Mouse (Mus musculus) G1E (cell line): ENCODE results near the gene Tmem40. TPM values are rescaled to one million over a fixed set of nuclear protein-coding genes. Genes with fewer than 3 reads are reported as not detected.

ENCODE experiments used
- ATAC-seq: 2 replicates; pipeline ENCODE4 v1.8.0; 2016; ENCODE audit warnings: mild to moderate bottlenecking; ENCODE audit not compliant: insufficient number of reproducible peaks, poor library complexity, low FRiP score, severe bottlenecking; ENCODE audit errors: extremely low read depth
- DNase-seq: peaks from one replicate; pipeline ENCODE4 v3.0.0; 2012; ENCODE audit warnings: low spot score
- H3K27me3 ChIP-seq: 2 replicates; pipeline ENCODE4 v1.6.1; 2012; ENCODE audit warnings: mild to moderate bottlenecking, low read length, inconsistent platforms; ENCODE audit not compliant: insufficient read depth
- H3K36me3 ChIP-seq: replicated peaks from 2 replicates; pipeline ENCODE3; 2012; ENCODE audit warnings: mild to moderate bottlenecking, inconsistent platforms
- H3K4me1 ChIP-seq: 2 replicates; pipeline ENCODE4 v1.6.1; 2012; ENCODE audit warnings: low read depth, low read length, inconsistent platforms, mixed read lengths; ENCODE audit not compliant: insufficient read depth
- H3K4me3 ChIP-seq: 2 replicates; pipeline ENCODE4 v1.5.1; 2012; ENCODE audit warnings: low read depth, mild to moderate bottlenecking, inconsistent platforms, low read length, moderate library complexity, mixed read lengths
- H3K9me3 ChIP-seq: replicated peaks from 2 replicates; pipeline ENCODE4 v1.6.1; 2012; ENCODE audit warnings: inconsistent platforms
- CTCF ChIP-seq: IDR thresholded peaks from 2 replicates; pipeline ENCODE4 v1.5.1; 2012; ENCODE audit warnings: low read depth, low read length, inconsistent platforms, mixed read lengths
- GATA1 ChIP-seq: IDR thresholded peaks from 2 replicates; pipeline ENCODE4 v1.6.1; 2012; ENCODE audit warnings: borderline replicate concordance, low read length, inconsistent platforms, mixed read lengths
- GATA2 ChIP-seq: IDR thresholded peaks from 2 replicates; pipeline ENCODE4 v1.6.1; 2012; ENCODE audit warnings: low read depth, low read length, inconsistent platforms, borderline replicate concordance
- POLR2AphosphoS5 ChIP-seq: IDR thresholded peaks from 2 replicates; pipeline ENCODE4 v1.6.1; 2012; ENCODE audit warnings: low read depth, low read length, inconsistent platforms; ENCODE audit not compliant: insufficient replicate concordance
- TAL1 ChIP-seq: conservative IDR thresholded peaks from 2 replicates; pipeline ENCODE4 v1.6.1; 2012; ENCODE audit warnings: low read depth, low read length, inconsistent platforms, mixed read lengths
- polyA plus RNA-seq: library from polyadenylated mRNA; stranded (reverse); fragments of >175 nt; gene quantifications from 2 replicates; pipeline ENCODE4 v1.2.3, GENCODE M21; 2012
- total RNA-seq, 2 experiments: library from RNA; stranded (forward) in 1 of 2; stranded (reverse) in 1 of 2; fragments of 200-1000 nt in 1 of 2; fragments of >200 nt in 1 of 2; fragmentation: Nextera tagmentation in 1 of 2; gene quantifications; 2 replicates each; pipeline ENCODE4 v1.2.3; 2014 to 2017

Gene Tmem40
- total and polyA plus RNA-seq, 3 experiments = 1.8 to 14.6 (median 2.8) TPM

- 0 out of 2 replicates have a peak, but pooled peaks cover 5% of the 10 kb centered on the region for H3K4me1 ChIP-seq
- no peak overlapping the region for H3K4me3 ChIP-seq
- ATAC-seq (no peak), DNase-seq (no peak)
- no peak for TF ChIP-seq TAL1
- TF ChIP-seq GATA1 = no peak
- TF ChIP-seq GATA2 = no peak
- TF ChIP-seq POLR2AphosphoS5 = no peak
- TF ChIP-seq CTCF = peak; percentile 51
- peaks cover 19% of the 10 kb centered on the region for H3K27me3 ChIP-seq
- H3K9me3 ChIP-seq = no peaks in the 10 kb centered on the region
- no peaks in the 10 kb centered on the region for H3K36me3 ChIP-seq
These were observed 60.9 kb downstream of the Tmem40 start for GRCm38 (mm10) chr6:115701302-115701701.

GRCm38 (mm10) chr6:115700778-115701177, 61.4 kb downstream of the Tmem40 start:
- 0 out of 2 replicates have a peak, but pooled peaks cover 3% of the 10 kb centered on the region for H3K4me1 ChIP-seq
- DNase-seq (no peak), ATAC-seq (no peak)
- H3K36me3 ChIP-seq = no peaks in the 10 kb centered on the region
- TF ChIP-seq TAL1 (no peak), POLR2AphosphoS5 (no peak), CTCF (no peak), GATA1 (no peak), GATA2 (no peak)
- H3K9me3 ChIP-seq = no peaks in the 10 kb centered on the region
- H3K4me3 ChIP-seq = no peak overlapping the region
- peaks cover 16% of the 10 kb centered on the region for H3K27me3 ChIP-seq

GRCm38 (mm10) chr6:115698699-115699098, 63.5 kb downstream of the Tmem40 start:
- H3K36me3 ChIP-seq = no peaks in the 10 kb centered on the region
- ATAC-seq = no peak
- H3K9me3 ChIP-seq = no peaks in the 10 kb centered on the region
- DNase-seq = no peak
- peaks cover 13% of the 10 kb centered on the region for H3K27me3 ChIP-seq
- TF ChIP-seq GATA1 = no peak
- TF ChIP-seq POLR2AphosphoS5 = no peak
- no peak for TF ChIP-seq CTCF
- no peak for TF ChIP-seq TAL1
- TF ChIP-seq GATA2 = no peak
- peaks cover 11% of the 10 kb centered on the region for H3K4me1 ChIP-seq
- no peak overlapping the region for H3K4me3 ChIP-seq

GRCm38 (mm10) chr6:115697739-115698558, 64.3 kb downstream of the Tmem40 start:
- no peak for TF ChIP-seq POLR2AphosphoS5
- no peak for TF ChIP-seq GATA1
- TF ChIP-seq CTCF = no peak
- TF ChIP-seq GATA2 = no peak
- Histone ChIP-seq H3K27me3 (peaks cover 12% of the 10 kb centered on the region), H3K4me1 (peaks cover 18% of the 10 kb centered on the region), H3K4me3 (no peak overlapping the region), H3K36me3 (no peaks in the 10 kb centered on the region), H3K9me3 (no peaks in the 10 kb centered on the region)
- DNase-seq (no peak), ATAC-seq (no peak)

- no peaks in the 10 kb centered on the region for H3K36me3 ChIP-seq
- no peaks in the 10 kb centered on the region for H3K9me3 ChIP-seq
- no peak overlapping the region for H3K4me3 ChIP-seq
- H3K27me3 ChIP-seq = peaks cover 10% of the 10 kb centered on the region; the same call in 1 of the 2 replicates
- TF ChIP-seq GATA2 (no peak), POLR2AphosphoS5 (no peak), CTCF (no peak), GATA1 (no peak)
- H3K4me1 ChIP-seq = peaks cover 21% of the 10 kb centered on the region
- no peak for DNase-seq
- no peak for ATAC-seq
These were observed 65.4 kb downstream of the Tmem40 start for GRCm38 (mm10) chr6:115696707-115697215.

- Histone ChIP-seq H3K4me1 (peaks cover 26% of the 10 kb centered on the region), H3K9me3 (no peaks in the 10 kb centered on the region), H3K36me3 (no peaks in the 10 kb centered on the region), H3K27me3 (peaks cover 10% of the 10 kb centered on the region; the same call in 1 of the 2 replicates), H3K4me3 (no peak overlapping the region)
- TF ChIP-seq CTCF (no peak), GATA1 (no peak), POLR2AphosphoS5 (no peak), GATA2 (no peak), TAL1 (no peak)
- no peak for DNase-seq
- no peak for ATAC-seq
These were observed 67.1 kb downstream of the Tmem40 start for GRCm38 (mm10) chr6:115695124-115695523.
